14 mouse cellular contexts compared by ENCODE assay signal in genomic region chrX:52369304-52369937, GRCm38 (mm10).
A peak's percentile ranks its signal among the peaks of the same experiment; 100 is the strongest.
DNase-seq lines count a peak whose midpoint lies in the region; ATAC-seq and TF ChIP-seq lines count a peak whose summit lies in the region.
"Had no signal": no experiment of that assay in that cellular context is flagged by ENCODE, and none has a peak within 500 bp of the region (broad histone marks: within the 10 kb centered on the region; RNA-seq: fewer than 3 reads in every experiment).

No protein-coding gene starts in this region.

- H3K9me3 ChIP-seq in ES-Bruce4 (replicated peaks; ENCODE audit: control insufficient read depth, insufficient read depth, low read length, poor library complexity, severe bottlenecking): no peaks in the 10 kb centered on the region
- no peaks in the 10 kb centered on the region for H3K9me3 ChIP-seq in hindbrain, embryonic 12.5 days (replicated peaks)
- H3K9me3 ChIP-seq in midbrain, embryonic 15.5 days: no peaks in the 10 kb centered on the region
- H3K9me3 ChIP-seq in intestine, embryonic 15.5 days: no peaks in the 10 kb centered on the region
- no peaks in the 10 kb centered on the region for H3K9me3 ChIP-seq in kidney, embryonic 15.5 days (replicated peaks)

- H3K4me3 ChIP-seq in ES-Bruce4 (ENCODE audit: low read depth, low read length): no peak overlapping the region
- H3K4me3 ChIP-seq in hindbrain, embryonic 12.5 days: no peak overlapping the region
- H3K4me3 ChIP-seq in midbrain, embryonic 15.5 days: no peak overlapping the region
- no peak overlapping the region for H3K4me3 ChIP-seq in intestine, embryonic 15.5 days (replicated peaks)
- no peak overlapping the region for H3K4me3 ChIP-seq in kidney, embryonic 15.5 days (replicated peaks)
- H3K4me3 ChIP-seq: heart, adult 2 months; myocyte had no signal

- peak; percentile 78 for ATAC-seq in hindbrain, embryonic 12.5 days (ENCODE audit: low FRiP score)
- peak; percentile 39; the same call in 1 of the 2 replicates for ATAC-seq in midbrain, embryonic 15.5 days (replicated peaks)
- no peak for ATAC-seq in intestine, embryonic 15.5 days
- ATAC-seq in kidney, embryonic 15.5 days (replicated peaks; ENCODE audit: low FRiP score): no peak

- H3K4me2 ChIP-seq in hindbrain, embryonic 12.5 days (replicated peaks): peak overlapping the region; percentile 37
- H3K4me2 ChIP-seq in midbrain, embryonic 15.5 days: peak overlapping the region; percentile 37; the same call in 1 of the 2 replicates
- H3K4me2 ChIP-seq in intestine, embryonic 15.5 days (replicated peaks): no peak overlapping the region
- H3K4me2 ChIP-seq in kidney, embryonic 15.5 days: no peak overlapping the region

- H3K27ac ChIP-seq in ES-Bruce4 (ENCODE audit: insufficient read depth, low read length): peak overlapping the region; percentile 32; the same call in 1 of the 2 replicates
- H3K27ac ChIP-seq in hindbrain, embryonic 12.5 days: no peak overlapping the region
- H3K27ac ChIP-seq in midbrain, embryonic 15.5 days: no peak overlapping the region
- no peak overlapping the region for H3K27ac ChIP-seq in intestine, embryonic 15.5 days
- H3K27ac ChIP-seq in kidney, embryonic 15.5 days: no peak overlapping the region
- H3K27ac ChIP-seq: heart, adult 2 months; liver, embryonic 14.5 days had no signal

- no peaks in the 10 kb centered on the region for H3K36me3 ChIP-seq in ES-Bruce4 (ENCODE audit: control insufficient read depth, insufficient read depth, low read length, poor library complexity, severe bottlenecking)
- H3K36me3 ChIP-seq in hindbrain, embryonic 12.5 days: no peaks in the 10 kb centered on the region
- H3K36me3 ChIP-seq in midbrain, embryonic 15.5 days (replicated peaks): no peaks in the 10 kb centered on the region
- H3K36me3 ChIP-seq in intestine, embryonic 15.5 days: no peaks in the 10 kb centered on the region
- H3K36me3 ChIP-seq in kidney, embryonic 15.5 days: peaks cover 11% of the 10 kb centered on the region; the same call in 1 of the 2 replicates

- 41% methylated on average over 6 of the region's 6 CpGs for WGBS in hindbrain, embryonic 12.5 days
- WGBS in midbrain, embryonic 15.5 days: 33% methylated on average over 6 of the region's 6 CpGs
- WGBS in intestine, embryonic 15.5 days: 69% methylated on average over 6 of the region's 6 CpGs
- WGBS in kidney, embryonic 15.5 days: 66% methylated on average over 6 of the region's 6 CpGs

- no peaks in the 10 kb centered on the region for H3K27me3 ChIP-seq in ES-Bruce4 (ENCODE audit: control insufficient read depth, insufficient read depth, low read length, poor library complexity, severe bottlenecking)
- no peaks in the 10 kb centered on the region; the same call in 1 of the 2 replicates for H3K27me3 ChIP-seq in hindbrain, embryonic 12.5 days
- H3K27me3 ChIP-seq in midbrain, embryonic 15.5 days (replicated peaks): no peaks in the 10 kb centered on the region; the same call in 1 of the 2 replicates
- H3K27me3 ChIP-seq in intestine, embryonic 15.5 days (replicated peaks): no peaks in the 10 kb centered on the region
- no peaks in the 10 kb centered on the region for H3K27me3 ChIP-seq in kidney, embryonic 15.5 days

- TF ChIP-seq CTCF in ES-Bruce4 (IDR thresholded peaks at IDR 0.05; ENCODE audit: low read depth, low read length): no peak

- peak; percentile 12 for DNase-seq in embryo, embryonic 9.5 days (ENCODE audit: extremely low spot score)
- DNase-seq in cerebellum, postnatal 36 days: no peak
- DNase-seq: adrenal gland, postnatal 25 days; cerebellum, adult 11 months; heart, adult 2 months; lung, postnatal 36 days; right cerebral cortex, adult 18-20 months had no signal

- H3K4me1 ChIP-seq in ES-Bruce4 (ENCODE audit: control insufficient read depth, insufficient read depth, low read length): no peaks in the 10 kb centered on the region
- H3K4me1 ChIP-seq in hindbrain, embryonic 12.5 days: no peaks in the 10 kb centered on the region
- H3K4me1 ChIP-seq in midbrain, embryonic 15.5 days: 0 out of 2 replicates have a peak, but pooled peaks cover 5% of the 10 kb centered on the region
- H3K4me1 ChIP-seq in intestine, embryonic 15.5 days (replicated peaks): no peaks in the 10 kb centered on the region
- H3K4me1 ChIP-seq in kidney, embryonic 15.5 days: 0 out of 2 replicates have a peak, but pooled peaks cover 2% of the 10 kb centered on the region

- no peak for TF ChIP-seq EP300 in ES-Bruce4 (IDR thresholded peaks at IDR 0.05; ENCODE audit: insufficient read depth, low read depth, low read length)

- no peak overlapping the region for H3K9ac ChIP-seq in ES-Bruce4 (ENCODE audit: low read depth, poor library complexity, severe bottlenecking)
- H3K9ac ChIP-seq in hindbrain, embryonic 12.5 days: no peak overlapping the region
- H3K9ac ChIP-seq in midbrain, embryonic 15.5 days: no peak overlapping the region
- no peak overlapping the region for H3K9ac ChIP-seq in intestine, embryonic 15.5 days
- H3K9ac ChIP-seq in kidney, embryonic 15.5 days: no peak overlapping the region
- H3K9ac ChIP-seq: liver, embryonic 14.5 days had no signal

- no peak for TF ChIP-seq POLR2A in ES-Bruce4 (IDR thresholded peaks at IDR 0.05; ENCODE audit: insufficient read depth, low read length)

Comparison
In these comparisons a context has a peak if more than half of its experiments do, and no peak if none do; other contexts are left out.
1. ATAC-seq: peak in hindbrain, embryonic 12.5 days (single experiment) and midbrain, embryonic 15.5 days (single experiment); none in intestine, embryonic 15.5 days (single experiment) and kidney, embryonic 15.5 days (single experiment).
2. H3K4me2 ChIP-seq: peak in hindbrain, embryonic 12.5 days (single experiment) and midbrain, embryonic 15.5 days (single experiment); none in intestine, embryonic 15.5 days (single experiment) and kidney, embryonic 15.5 days (single experiment).